Mouse (Mus musculus) hindbrain, embryonic 11.5 days (tissue): ENCODE results near the gene Phf11b. TPM values are rescaled to one million over a fixed set of nuclear protein-coding genes. Genes with fewer than 3 reads are reported as not detected.
"Not testable (repeated sequence)": the region's sequence is repeated elsewhere in the genome, so short reads cannot be mapped to it uniquely, and the experiment has no call there.

Experiments used
- ATAC-seq: fragments of 200-750 bp; cut with Nextera tagmentation; 2 replicates; pipeline ENCODE4 v1.8.0; 2017; ENCODE audit warnings: mild to moderate bottlenecking, moderate TSS enrichment, moderate library complexity; ENCODE audit not compliant: low FRiP score
- DNase-seq: peaks from one replicate; pipeline ENCODE4 v3.0.0-alpha.2; 2015; ENCODE audit warnings: low spot score
- H3K27ac ChIP-seq: fragments of 300-500 bp; sonication (generic); 2 replicates; pipeline ENCODE4 v1.5.1; 2014; ENCODE audit warnings: mild to moderate bottlenecking, low read depth, low read length
- H3K27me3 ChIP-seq: fragments of 300-500 bp; sonication (generic); 2 replicates; pipeline ENCODE4 v1.6.1; 2014; ENCODE audit warnings: mild to moderate bottlenecking, low read length, moderate library complexity, mixed read lengths; ENCODE audit not compliant: control insufficient read depth, insufficient read depth
- H3K36me3 ChIP-seq: fragments of 300-500 bp; sonication (generic); 2 replicates; pipeline ENCODE4 v1.6.1; 2014; ENCODE audit warnings: mild to moderate bottlenecking, low read length, moderate library complexity, mixed read lengths; ENCODE audit not compliant: control insufficient read depth, insufficient read depth
- H3K4me1 ChIP-seq: fragments of 300-500 bp; sonication (generic); replicated peaks from 2 replicates; pipeline ENCODE4 v1.6.1; 2014; ENCODE audit warnings: low read length, mixed read lengths; ENCODE audit not compliant: control insufficient read depth, insufficient read depth
- H3K4me2 ChIP-seq: fragments of 300-500 bp; sonication (generic); replicated peaks from 2 replicates; pipeline ENCODE4 v1.6.1; 2014; ENCODE audit warnings: mild to moderate bottlenecking, low read depth, low read length
- H3K4me3 ChIP-seq: fragments of 300-500 bp; sonication (generic); 2 replicates; pipeline ENCODE4 v1.5.1; 2014; ENCODE audit warnings: low read depth, low read length
- H3K9ac ChIP-seq: fragments of 300-500 bp; sonication (generic); 2 replicates; pipeline ENCODE4 v1.6.1; 2014; ENCODE audit warnings: low read depth, low read length
- H3K9me3 ChIP-seq: fragments of 300-500 bp; sonication (generic); 2 replicates; pipeline ENCODE4 v1.6.1; 2016; ENCODE audit warnings: low read length; ENCODE audit not compliant: control insufficient read depth
- WGBS: fragments of 180-500 bp; shearing (Covaris S2); extraction: QIAGEN DNeasy Blood & Tissue Kit; methylation state at CpG from one replicate; pipeline ENCODE4 v1.1.7; 2014; 5-methylcytosine and 5-hydroxymethylcytosine counted together
- polyA plus RNA-seq: library from polyadenylated mRNA; unstranded; fragments of >200 nt; fragmentation: Nextera tagmentation; extraction: Ambion mirVana; gene quantifications from 2 replicates; pipeline ENCODE4 v1.2.1, GENCODE M21; 2014

Phf11b gene
- polyA plus RNA-seq, 1 experiment from 2014 or later = 0.48 TPM

DNA sequence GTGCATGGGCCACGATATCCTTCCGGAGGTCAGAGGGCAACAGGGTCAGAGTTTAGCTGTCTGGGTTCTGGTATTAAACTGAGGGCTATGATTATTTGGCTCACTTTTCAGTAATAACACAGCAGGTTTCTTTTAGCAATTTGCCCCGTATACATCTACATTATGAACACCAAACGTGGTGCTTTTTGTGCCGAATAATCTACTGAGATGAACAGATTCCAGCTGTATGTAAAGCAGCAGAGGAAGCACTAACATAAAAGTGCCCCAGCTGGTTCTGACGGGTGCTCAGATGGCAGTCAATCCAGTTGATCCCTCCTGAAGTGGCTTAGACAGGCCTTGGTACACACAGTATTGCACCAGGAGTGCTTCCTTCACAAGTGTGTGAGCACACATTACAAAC is 21.2 kb downstream of the Phf11b start:
- H3K27me3 ChIP-seq, H3K36me3 ChIP-seq, DNase-seq, H3K4me2 ChIP-seq, H3K27ac ChIP-seq, H3K4me1 ChIP-seq, H3K9me3 ChIP-seq, ATAC-seq, H3K4me3 ChIP-seq, H3K9ac ChIP-seq: not testable (repeated sequence)
- 83% methylated on average over 6 of the region's 6 CpGs for WGBS

DNA sequence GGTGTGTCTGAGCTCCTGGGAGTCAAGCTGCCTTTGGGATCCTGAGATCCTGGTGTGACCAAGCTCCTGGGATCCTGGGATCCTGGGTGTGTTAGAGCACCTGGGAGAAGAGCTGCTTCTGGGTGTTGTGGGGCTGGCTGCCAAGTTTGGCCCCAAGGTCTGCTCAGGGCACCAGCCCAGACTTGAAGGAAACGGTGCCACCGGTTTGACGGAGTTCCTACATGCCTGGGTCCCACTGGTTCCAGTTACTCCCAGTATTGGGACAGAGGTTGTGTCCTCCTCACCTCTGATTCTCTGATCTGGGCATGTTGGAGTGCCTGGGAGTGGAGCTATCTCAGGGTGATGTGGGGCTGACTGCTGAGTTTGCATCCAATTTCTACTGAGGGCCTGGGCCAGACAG is 22.1 kb downstream of the Phf11b start:
- whole genome bisulfite sequencing = 100% methylated on average over 3 of the region's 3 CpGs
- H3K4me3 ChIP-seq, H3K9ac ChIP-seq, H3K4me1 ChIP-seq, H3K27ac ChIP-seq, H3K27me3 ChIP-seq, H3K36me3 ChIP-seq, H3K4me2 ChIP-seq, H3K9me3 ChIP-seq, DNase-seq, ATAC-seq: not testable (repeated sequence)

DNA sequence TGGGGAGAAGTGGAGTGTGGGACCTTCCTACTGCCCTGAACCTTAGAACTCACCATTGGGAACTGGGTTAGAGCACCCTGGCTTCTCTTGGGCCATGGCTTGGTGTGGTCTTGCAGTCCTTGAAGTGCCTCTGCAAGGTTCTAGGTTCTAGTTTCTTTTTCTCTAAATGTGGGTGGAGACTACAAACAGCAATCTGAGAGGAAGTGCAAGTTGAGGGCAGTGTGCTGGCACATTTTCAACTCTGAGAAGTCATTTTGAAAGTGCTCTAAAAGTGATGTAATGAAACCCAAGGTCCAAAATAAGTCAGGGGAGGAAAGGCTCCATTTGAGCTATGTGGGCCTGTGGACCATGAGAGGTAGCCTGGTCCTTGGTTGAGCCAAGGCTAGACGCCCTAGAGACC is 43.8 kb downstream of the Phf11b start, which contains the start of gene Phf11a:
Gene Phf11a (minus strand): TSS at position 132 of the 400 bp plus-strand sequence.
- ATAC-seq, DNase-seq: not testable (repeated sequence)
- WGBS = 63% methylated on average over 1 of the region's 1 CpGs

DNA sequence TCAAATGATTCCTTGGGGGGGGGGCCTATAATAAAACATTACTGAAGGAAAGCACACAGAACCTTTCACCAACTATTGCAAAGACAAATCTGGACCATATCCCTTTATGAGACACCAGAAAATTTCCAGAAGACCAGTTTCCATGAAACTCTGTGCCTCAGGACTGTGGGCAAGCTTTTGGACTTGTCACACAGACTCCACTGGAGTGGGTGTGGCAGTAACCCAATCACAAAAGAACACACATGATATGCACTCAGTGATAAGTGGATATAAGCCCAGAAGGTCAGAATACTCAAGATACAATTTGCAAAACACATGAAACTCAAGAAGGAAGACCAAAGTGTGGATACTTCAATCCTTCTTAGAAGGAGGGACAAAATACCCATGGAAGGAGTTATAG is 49.4 kb downstream of the Phf11b start:
- H3K9me3 ChIP-seq, H3K27ac ChIP-seq, H3K4me2 ChIP-seq, H3K36me3 ChIP-seq, H3K4me3 ChIP-seq, H3K27me3 ChIP-seq, ATAC-seq, DNase-seq, H3K9ac ChIP-seq, H3K4me1 ChIP-seq: not testable (repeated sequence)

More for the DNA sequence above, 43.8 kb downstream of the Phf11b start, which contains the start of gene Phf11a:
- not testable (repeated sequence) for H3K27ac ChIP-seq, H3K4me3 ChIP-seq, H3K4me2 ChIP-seq, H3K4me1 ChIP-seq, H3K9me3 ChIP-seq, H3K9ac ChIP-seq, H3K27me3 ChIP-seq, H3K36me3 ChIP-seq

DNA sequence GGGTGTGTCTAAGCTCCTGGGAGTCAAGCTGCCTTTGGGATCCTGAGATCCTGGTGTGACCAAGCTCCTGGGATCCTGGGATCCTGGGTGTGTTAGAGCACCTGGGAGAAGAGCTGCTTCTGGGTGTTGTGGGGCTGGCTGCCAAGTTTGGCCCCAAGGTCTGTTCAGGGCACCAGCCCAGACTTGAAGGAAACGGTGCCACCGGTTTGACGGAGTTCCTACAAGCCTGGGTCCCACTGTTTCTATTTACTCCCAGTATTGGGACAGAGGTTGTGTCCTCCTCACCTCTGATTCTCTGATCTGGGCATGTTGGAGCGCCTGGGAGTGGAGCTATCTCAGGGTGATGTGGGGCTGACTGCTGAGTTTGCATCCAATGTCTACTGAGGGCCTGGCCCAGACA is 66.2 kb downstream of the Phf11b start:
- not testable (repeated sequence) for H3K27me3 ChIP-seq, H3K27ac ChIP-seq, DNase-seq, H3K9ac ChIP-seq, H3K4me2 ChIP-seq, H3K4me3 ChIP-seq, H3K4me1 ChIP-seq, ATAC-seq, H3K36me3 ChIP-seq, H3K9me3 ChIP-seq
- WGBS = 94% methylated on average over 4 of the region's 4 CpGs

Other genes starting within 250 kb of the Phf11b start
- gene 1700129C05Rik, start 198.5 kb downstream of the Phf11b start, polyA plus RNA-seq = not detected in 2 replicates
- not detected in 2 replicates for gene Gm5142, start 162.6 kb downstream of the Phf11b start, polyA plus RNA-seq
- 103 and 107 TPM in 2 replicates for gene Rcbtb1, start 140.1 kb downstream of the Phf11b start, polyA plus RNA-seq
- gene Gm6904, start 81.1 kb downstream of the Phf11b start, polyA plus RNA-seq = 0.17 TPM in 1 of 2 replicates, not detected in the other
- gene Phf11a, start 43.8 kb downstream of the Phf11b start, polyA plus RNA-seq = 0.13 TPM in 1 of 2 replicates, not detected in the other
- gene Phf11d, start 24.1 kb upstream of the Phf11b start, polyA plus RNA-seq = 0.15 and 0.32 TPM in 2 replicates
- 0.77 and 0.81 TPM in 2 replicates for gene Phf11c, start 54.0 kb upstream of the Phf11b start, polyA plus RNA-seq
- gene Setdb2, start 99.5 kb upstream of the Phf11b start, polyA plus RNA-seq = 9.8 and 10.6 TPM in 2 replicates
- gene Cab39l, start 99.6 kb upstream of the Phf11b start, polyA plus RNA-seq = 47.0 and 47.7 TPM in 2 replicates